Mouse (Mus musculus) forebrain, embryonic 10.5 days (tissue): ENCODE results near the gene Cacnb1. TPM values are rescaled to one million over a fixed set of nuclear protein-coding genes. Genes with fewer than 3 reads are reported as not detected.

Source experiments
- DNase-seq: peaks from one replicate; pipeline ENCODE4 v3.0.0-alpha.2; 2017; ENCODE audit warnings: low spot score; ENCODE audit errors: extremely low spot score
- H3K27ac ChIP-seq: fragments of 300-500 bp; sonication (generic); 2 replicates; pipeline ENCODE4 v1.5.1; 2016; ENCODE audit warnings: mild to moderate bottlenecking
- H3K27me3 ChIP-seq: fragments of 300-500 bp; sonication (generic); 2 replicates; pipeline ENCODE4 v1.6.1; 2016; ENCODE audit warnings: mild to moderate bottlenecking; ENCODE audit not compliant: poor library complexity, severe bottlenecking
- H3K36me3 ChIP-seq: fragments of 300-500 bp; sonication (generic); replicated peaks from 2 replicates; pipeline ENCODE4 v1.6.1; 2016; ENCODE audit warnings: mild to moderate bottlenecking, moderate library complexity
- H3K4me1 ChIP-seq: fragments of 300-500 bp; sonication (generic); 2 replicates; pipeline ENCODE4 v1.6.1; 2016
- H3K4me3 ChIP-seq: fragments of 300-500 bp; sonication (generic); 2 replicates; pipeline ENCODE4 v1.5.1; 2016; ENCODE audit warnings: mild to moderate bottlenecking, moderate library complexity
- H3K9me3 ChIP-seq: fragments of 300-500 bp; sonication (generic); 2 replicates; pipeline ENCODE4 v1.6.1; 2016; ENCODE audit warnings: mild to moderate bottlenecking, moderate library complexity
- WGBS: fragments of 180-500 bp; shearing (Covaris S2); methylation state at CpG from one replicate; pipeline ENCODE4 v1.1.7; 2016; 5-methylcytosine and 5-hydroxymethylcytosine counted together
- polyA plus RNA-seq: library from polyadenylated mRNA; unstranded; fragments of >200 nt; fragmentation: Nextera tagmentation; extraction: Ambion mirVana; gene quantifications from 2 replicates; pipeline ENCODE4 v1.2.1, GENCODE M21; 2016

Cacnb1 gene
- polyA plus RNA-seq, result 5.3 and 6.0 TPM in 2 replicates

DNA sequence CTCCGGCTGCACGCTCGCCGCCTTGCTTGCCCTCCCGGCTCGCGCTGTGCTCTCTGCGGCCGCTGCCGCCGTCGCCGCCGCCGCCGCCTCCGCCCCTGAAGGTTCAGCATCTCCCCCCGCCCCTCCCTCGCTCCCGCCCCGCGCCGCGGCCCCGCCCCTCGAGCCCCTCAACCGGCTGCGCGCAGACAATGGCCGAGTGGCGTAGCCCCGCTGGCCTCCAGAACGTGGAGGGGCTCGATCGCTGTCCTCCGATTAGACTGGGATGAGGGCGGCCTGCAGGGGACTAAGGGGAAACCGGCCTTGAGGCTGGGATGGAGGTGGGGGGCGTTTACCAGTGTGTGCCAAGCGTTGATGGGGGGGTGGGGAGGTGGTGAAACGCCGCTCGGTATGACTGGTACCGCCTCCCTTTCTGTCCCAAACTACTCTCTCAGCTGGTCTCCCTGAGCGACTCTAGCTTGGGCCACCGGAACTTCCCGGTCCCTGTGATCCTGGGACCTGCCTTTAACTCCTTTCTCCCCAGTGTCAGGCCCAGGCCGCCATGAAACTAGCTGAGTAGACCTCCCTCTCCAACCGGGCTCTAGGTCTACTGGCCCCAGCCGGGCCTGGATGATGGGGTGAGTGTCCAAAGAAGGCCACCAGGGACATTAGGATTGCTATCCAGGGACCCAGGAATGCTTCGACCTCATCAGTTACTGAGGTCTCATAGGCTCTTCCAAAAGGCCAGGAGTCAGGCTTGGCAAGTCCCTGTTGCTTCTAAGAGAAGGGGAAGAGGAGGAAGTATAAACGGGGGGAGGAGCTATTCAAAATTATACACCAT, at the start of gene Cacnb1:
Gene Cacnb1 (minus strand): TSS at position 480 of the 817 bp plus-strand sequence.
- H3K4me1 ChIP-seq, result peaks cover 72% of the 10 kb centered on the region
- under 1% methylated on average over 52 of the region's 52 CpGs for WGBS
- H3K4me3 ChIP-seq, result peak within 1 kb of the TSS; percentile 64
- peaks cover 7% of the 10 kb centered on the region; the same call in 1 of the 2 replicates for H3K36me3 ChIP-seq
- peaks cover 34% of the 10 kb centered on the region for H3K27me3 ChIP-seq
- no peaks in the 10 kb centered on the region for H3K9me3 ChIP-seq
- peak; percentile 84 for DNase-seq
- peak within 1 kb of the TSS; percentile 95 for H3K27ac ChIP-seq

- Histone ChIP-seq H3K27ac (no peak overlapping the region), H3K36me3 (no peaks in the 10 kb centered on the region), H3K27me3 (no peaks in the 10 kb centered on the region), H3K9me3 (peaks cover 10% of the 10 kb centered on the region; the same call in 1 of the 2 replicates), H3K4me1 (peaks cover 6% of the 10 kb centered on the region), H3K4me3 (no peak overlapping the region)
- DNase-seq, result no peak
- WGBS, result 94% methylated on average over 21 of the region's 21 CpGs
Observed at GRCm38 (mm10) chr11:98067255-98067654, 44.4 kb upstream of the Cacnb1 start.

DNA sequence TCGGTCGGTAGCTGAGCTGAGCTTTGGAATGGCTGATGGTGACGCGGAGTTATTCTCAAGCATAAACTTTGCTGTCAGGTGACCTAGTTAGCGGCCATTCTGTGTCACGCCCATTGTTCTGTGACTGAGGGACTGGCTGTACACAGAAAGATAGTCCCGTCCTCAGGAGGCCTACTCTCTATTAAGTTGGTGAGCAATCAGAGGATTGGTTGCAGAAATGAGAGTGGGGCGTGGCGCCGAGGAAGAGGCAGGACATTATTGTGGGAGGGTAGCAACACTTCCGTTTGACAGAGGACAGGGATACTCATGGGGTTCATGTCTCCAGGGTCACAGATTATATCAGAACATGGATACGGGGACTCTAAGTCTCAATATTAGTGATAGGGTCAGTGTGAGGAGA, 43.4 kb upstream of the Cacnb1 start:
- Histone ChIP-seq H3K4me3 (no peak overlapping the region), H3K9me3 (peaks cover 10% of the 10 kb centered on the region; the same call in 1 of the 2 replicates), H3K4me1 (peaks cover 6% of the 10 kb centered on the region), H3K27ac (no peak overlapping the region), H3K27me3 (no peaks in the 10 kb centered on the region), H3K36me3 (no peaks in the 10 kb centered on the region)
- DNase-seq, result no peak
- 95% methylated on average over 12 of the region's 12 CpGs for WGBS

- H3K4me3 ChIP-seq, result no peak overlapping the region
- WGBS, result 64% methylated on average over 6 of the region's 6 CpGs
- H3K4me1 ChIP-seq, result peaks cover 26% of the 10 kb centered on the region
- H3K27ac ChIP-seq, result no peak overlapping the region
- peaks cover 9% of the 10 kb centered on the region for H3K27me3 ChIP-seq
- H3K9me3 ChIP-seq, result peaks cover 5% of the 10 kb centered on the region; the same call in 1 of the 2 replicates
- no peak for DNase-seq
- no peaks in the 10 kb centered on the region for H3K36me3 ChIP-seq
Observed at GRCm38 (mm10) chr11:98061904-98062562, 39.2 kb upstream of the Cacnb1 start.

GRCm38 (mm10) chr11:98061441-98061840, 38.6 kb upstream of the Cacnb1 start:
- DNase-seq, result no peak
- H3K4me3 ChIP-seq, result no peak overlapping the region
- 83% methylated on average over 3 of the region's 3 CpGs for WGBS
- H3K9me3 ChIP-seq, result no peaks in the 10 kb centered on the region
- H3K27ac ChIP-seq, result no peak overlapping the region
- peaks cover 26% of the 10 kb centered on the region for H3K4me1 ChIP-seq
- peaks cover 12% of the 10 kb centered on the region for H3K27me3 ChIP-seq
- H3K36me3 ChIP-seq, result no peaks in the 10 kb centered on the region

GRCm38 (mm10) chr11:98060104-98060692, 37.4 kb upstream of the Cacnb1 start:
- no peaks in the 10 kb centered on the region for H3K36me3 ChIP-seq
- peaks cover 21% of the 10 kb centered on the region for H3K4me1 ChIP-seq
- DNase-seq, result no peak
- peaks cover 20% of the 10 kb centered on the region for H3K27me3 ChIP-seq
- H3K27ac ChIP-seq, result no peak overlapping the region
- H3K9me3 ChIP-seq, result no peaks in the 10 kb centered on the region
- no peak overlapping the region for H3K4me3 ChIP-seq
- 76% methylated on average over 5 of the region's 5 CpGs for WGBS

GRCm38 (mm10) chr11:98059662-98060061, 36.8 kb upstream of the Cacnb1 start:
- 77% methylated on average over 7 of the region's 7 CpGs for WGBS
- Histone ChIP-seq H3K27me3 (peaks cover 26% of the 10 kb centered on the region), H3K36me3 (no peaks in the 10 kb centered on the region), H3K9me3 (no peaks in the 10 kb centered on the region), H3K4me3 (no peak overlapping the region), H3K27ac (no peak overlapping the region; the same call in 1 of the 2 replicates), H3K4me1 (peaks cover 20% of the 10 kb centered on the region)
- DNase-seq, result no peak

DNA sequence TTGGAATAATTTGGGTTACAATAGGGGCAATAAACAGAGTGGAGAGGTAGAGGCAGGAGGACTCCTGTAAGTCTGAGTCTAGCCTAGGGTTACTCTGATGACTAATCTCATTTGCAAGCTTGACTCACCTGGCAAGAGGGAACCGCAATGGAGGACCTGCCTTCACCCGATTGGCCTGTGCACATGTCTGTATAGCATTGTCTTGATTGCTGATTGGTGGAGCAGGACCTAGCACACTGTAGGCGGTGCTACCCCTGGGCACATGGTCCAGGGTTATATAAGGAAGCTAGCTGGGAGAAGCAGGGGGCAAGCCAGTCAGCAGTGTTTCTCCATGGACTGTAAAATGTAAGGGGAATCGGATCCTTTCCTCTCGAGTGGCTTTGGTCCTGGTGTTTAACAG, 35.2 kb upstream of the Cacnb1 start:
- WGBS, result 84% methylated on average over 5 of the region's 5 CpGs
- no peak overlapping the region for H3K27ac ChIP-seq
- peaks cover 42% of the 10 kb centered on the region for H3K27me3 ChIP-seq
- no peak for DNase-seq
- no peak overlapping the region for H3K4me3 ChIP-seq
- H3K36me3 ChIP-seq, result no peaks in the 10 kb centered on the region
- peaks cover 31% of the 10 kb centered on the region for H3K4me1 ChIP-seq
- H3K9me3 ChIP-seq, result no peaks in the 10 kb centered on the region

GRCm38 (mm10) chr11:98057466-98057865, 34.6 kb upstream of the Cacnb1 start:
- Histone ChIP-seq H3K27ac (no peak overlapping the region; the same call in 1 of the 2 replicates), H3K9me3 (no peaks in the 10 kb centered on the region), H3K4me1 (peaks cover 36% of the 10 kb centered on the region), H3K4me3 (no peak overlapping the region), H3K27me3 (peaks cover 47% of the 10 kb centered on the region), H3K36me3 (no peaks in the 10 kb centered on the region)
- 35% methylated on average over 9 of the region's 9 CpGs for WGBS
- DNase-seq, result no peak

DNA sequence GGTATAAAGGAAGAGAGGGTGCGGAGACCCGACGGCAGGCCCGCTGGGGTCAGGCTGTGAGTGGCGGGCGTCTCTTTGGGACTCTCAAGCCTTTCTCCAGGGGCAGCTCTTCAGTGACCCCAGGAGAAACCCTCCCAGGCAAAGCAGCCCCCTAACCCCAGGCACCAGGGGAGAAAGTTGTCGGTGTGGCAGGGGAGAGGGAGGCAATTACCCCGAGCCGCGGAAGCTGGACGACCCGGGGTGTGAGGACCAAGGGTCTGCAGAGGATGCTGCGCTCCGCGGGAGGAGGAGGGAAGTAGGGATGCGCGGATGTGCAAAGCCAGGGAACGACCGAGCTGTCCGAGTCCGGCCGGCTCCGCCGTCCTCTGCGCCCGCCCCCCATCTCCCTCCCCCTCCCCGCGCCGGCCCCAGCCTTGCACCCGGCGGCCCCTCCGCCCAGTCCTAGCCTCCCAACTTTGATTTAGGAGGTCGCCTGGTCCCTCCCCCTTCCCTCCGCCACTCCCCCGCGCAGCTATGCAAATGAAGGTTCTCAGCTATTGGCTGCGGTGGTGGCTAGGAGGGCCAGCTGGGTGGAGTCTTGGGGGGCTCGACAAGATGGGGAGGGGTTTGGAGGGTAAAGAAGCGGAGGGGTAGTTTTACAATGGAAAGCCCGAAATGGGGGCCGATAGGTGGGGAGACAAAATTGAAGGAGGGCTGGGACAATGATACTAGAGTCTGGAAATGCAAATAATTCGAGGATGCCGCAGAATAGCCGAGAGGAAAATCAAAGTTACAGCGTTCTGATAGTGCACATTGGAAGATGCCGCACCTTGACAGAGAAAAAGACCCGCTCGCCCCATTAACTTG, 30.4 kb upstream of the Cacnb1 start, which contains the start of gene Stac2:
Gene Stac2 (minus strand): TSS at position 474 of the 846 bp plus-strand sequence.
- Histone ChIP-seq H3K36me3 (no peaks in the 10 kb centered on the region), H3K27ac (peak within 1 kb of the TSS; percentile 63), H3K27me3 (peaks cover 86% of the 10 kb centered on the region), H3K4me1 (peaks cover 46% of the 10 kb centered on the region), H3K4me3 (peak within 1 kb of the TSS; percentile 51), H3K9me3 (no peaks in the 10 kb centered on the region)
- peak; percentile 87 for DNase-seq
- 1% methylated on average over 46 of the region's 48 CpGs for WGBS

GRCm38 (mm10) chr11:98052129-98052988, 29.5 kb upstream of the Cacnb1 start:
- peak overlapping the region; percentile 51 for H3K4me3 ChIP-seq
- no peak for DNase-seq
- H3K9me3 ChIP-seq, result no peaks in the 10 kb centered on the region
- peaks cover 46% of the 10 kb centered on the region for H3K4me1 ChIP-seq
- H3K27me3 ChIP-seq, result peaks cover 92% of the 10 kb centered on the region
- peak overlapping the region; percentile 63 for H3K27ac ChIP-seq
- H3K36me3 ChIP-seq, result no peaks in the 10 kb centered on the region
- under 1% methylated on average over 83 of the region's 83 CpGs for WGBS
